Mouse (Mus musculus) heart, postnatal 0 days (tissue): ENCODE measurements around the gene Tldc1. TPM values are rescaled to one million over a fixed set of nuclear protein-coding genes. Genes with fewer than 3 reads are reported as not detected.

Experiments
- ATAC-seq: fragments of 200-750 bp; cut with Nextera tagmentation; 2 replicates; pipeline ENCODE4 v1.8.0; 2017; ENCODE audit warnings: low read depth, moderate number of reproducible peaks, moderate library complexity; ENCODE audit not compliant: insufficient read depth
- DNase-seq: peaks from one replicate; pipeline ENCODE4 v3.0.0-alpha.2; 2016; ENCODE audit warnings: low spot score
- H3K27ac ChIP-seq: fragments of 300-500 bp; sonication (generic); 2 replicates; pipeline ENCODE4 v1.5.1; 2014; ENCODE audit warnings: low read depth, mild to moderate bottlenecking
- H3K27me3 ChIP-seq: fragments of 300-500 bp; sonication (generic); 2 replicates; pipeline ENCODE4 v1.6.1; 2014; ENCODE audit warnings: low read length, mixed read lengths; ENCODE audit not compliant: control insufficient read depth, insufficient read depth
- H3K36me3 ChIP-seq: fragments of 300-500 bp; sonication (generic); replicated peaks from 2 replicates; pipeline ENCODE4 v1.6.1; 2014; ENCODE audit warnings: low read length, mixed read lengths; ENCODE audit not compliant: control insufficient read depth, insufficient read depth
- H3K4me1 ChIP-seq: fragments of 300-500 bp; sonication (generic); 2 replicates; pipeline ENCODE4 v1.6.1; 2014; ENCODE audit warnings: antibody characterized with exemption; ENCODE audit not compliant: control insufficient read depth, insufficient read depth
- H3K4me2 ChIP-seq: fragments of 300-500 bp; sonication (generic); 2 replicates; pipeline ENCODE4 v1.6.1; 2014; ENCODE audit warnings: low read depth, mild to moderate bottlenecking, low read length, moderate library complexity
- H3K4me3 ChIP-seq: fragments of 300-500 bp; sonication (generic); 2 replicates; pipeline ENCODE4 v1.5.1; 2014; ENCODE audit warnings: low read depth, low read length
- H3K9ac ChIP-seq: fragments of 300-500 bp; sonication (generic); replicated peaks from 2 replicates; pipeline ENCODE4 v1.6.1; 2014; ENCODE audit warnings: low read depth, low read length, mixed read lengths
- H3K9me3 ChIP-seq: fragments of 300-500 bp; sonication (generic); replicated peaks from 2 replicates; pipeline ENCODE4 v1.6.1; 2016; ENCODE audit warnings: low read length; ENCODE audit not compliant: control insufficient read depth
- CTCF ChIP-seq: IDR thresholded peaks from 2 replicates; pipeline ENCODE4 v1.5.1; 2016; ENCODE audit warnings: antibody characterized with exemption, control low read depth, low read depth
- EP300 ChIP-seq: IDR thresholded peaks from 2 replicates; pipeline ENCODE4 v1.6.1; 2016; ENCODE audit warnings: antibody characterized with exemption, low read depth
- WGBS: fragments of 180-500 bp; shearing (Covaris S2); extraction: QIAGEN DNeasy Blood & Tissue Kit; methylation state at CpG from one replicate; pipeline ENCODE4 v1.1.7; 2014; 5-methylcytosine and 5-hydroxymethylcytosine counted together
- polyA plus RNA-seq: library from polyadenylated mRNA; unstranded; fragments of >200 nt; fragmentation: Nextera tagmentation; extraction: Ambion mirVana; gene quantifications from 2 replicates; pipeline ENCODE4 v1.2.1, GENCODE M21; 2015
- total RNA-seq: library from RNA; depleted of rRNA; stranded (reverse); fragments of >200 nt; gene quantifications from 2 replicates; pipeline ENCODE4 v1.2.3, GENCODE M21; 2014; ENCODE audit warnings: low replicate concordance

Tldc1 gene
- total and polyA plus RNA-seq, 2 experiments from 2014 or later = 12.1 to 28.6 TPM

GRCm38 (mm10) chr8:119809620-119810019 lies 31.4 kb upstream of the Tldc1 start:
- ATAC-seq (no peak), DNase-seq (no peak)
- 93% methylated on average over 9 of the region's 9 CpGs for WGBS
- Histone ChIP-seq H3K36me3 (no peaks in the 10 kb centered on the region), H3K4me3 (no peak overlapping the region), H3K9ac (no peak overlapping the region), H3K27me3 (no peaks in the 10 kb centered on the region), H3K4me1 (peaks cover 10% of the 10 kb centered on the region; the same call in 1 of the 2 replicates), H3K4me2 (no peak overlapping the region), H3K27ac (no peak overlapping the region), H3K9me3 (no peaks in the 10 kb centered on the region)
- no peak for TF ChIP-seq EP300
- TF ChIP-seq CTCF = no peak

- WGBS = 80% methylated on average over 4 of the region's 4 CpGs
- ATAC-seq = no peak
These were observed 29.5 kb upstream of the Tldc1 start for GRCm38 (mm10) chr8:119807687-119808086.

GRCm38 (mm10) chr8:119806422-119807263 lies 28.4 kb upstream of the Tldc1 start:
- no peak for DNase-seq
- Histone ChIP-seq H3K4me1 (0 out of 2 replicates have a peak, but pooled peaks cover 7% of the 10 kb centered on the region), H3K4me2 (no peak overlapping the region), H3K4me3 (no peak overlapping the region), H3K36me3 (no peaks in the 10 kb centered on the region), H3K9ac (no peak overlapping the region), H3K27ac (no peak overlapping the region; the same call in 1 of the 2 replicates), H3K9me3 (no peaks in the 10 kb centered on the region), H3K27me3 (no peaks in the 10 kb centered on the region)
- TF ChIP-seq EP300 (no peak), CTCF (no peak)
- 52% methylated on average over 14 of the region's 14 CpGs for WGBS
- peak; percentile 22; the same call in 1 of the 2 replicates for ATAC-seq

More at GRCm38 (mm10) chr8:119807687-119808086, 29.5 kb upstream of the Tldc1 start:
- Histone ChIP-seq H3K4me1 (0 out of 2 replicates have a peak, but pooled peaks cover 7% of the 10 kb centered on the region), H3K9me3 (no peaks in the 10 kb centered on the region), H3K4me3 (no peak overlapping the region), H3K4me2 (no peak overlapping the region), H3K27ac (no peak overlapping the region), H3K27me3 (no peaks in the 10 kb centered on the region), H3K36me3 (no peaks in the 10 kb centered on the region), H3K9ac (no peak overlapping the region)
- TF ChIP-seq EP300 = no peak
- TF ChIP-seq CTCF = no peak
- DNase-seq = no peak

- H3K36me3 ChIP-seq = no peaks in the 10 kb centered on the region
- ATAC-seq (no peak), DNase-seq (no peak)
- TF ChIP-seq EP300 (no peak), CTCF (no peak)
- no peak overlapping the region for H3K9ac ChIP-seq
- no peak overlapping the region for H3K27ac ChIP-seq
- 0 out of 2 replicates have a peak, but pooled peaks cover 7% of the 10 kb centered on the region for H3K4me1 ChIP-seq
- 77% methylated on average over 8 of the region's 8 CpGs for WGBS
- H3K4me3 ChIP-seq = no peak overlapping the region
- no peaks in the 10 kb centered on the region for H3K27me3 ChIP-seq
- no peaks in the 10 kb centered on the region for H3K9me3 ChIP-seq
- no peak overlapping the region for H3K4me2 ChIP-seq
These were observed 27.1 kb upstream of the Tldc1 start for GRCm38 (mm10) chr8:119805275-119805674.

GRCm38 (mm10) chr8:119802592-119802991 lies 24.4 kb upstream of the Tldc1 start:
- Histone ChIP-seq H3K4me2 (no peak overlapping the region), H3K27ac (no peak overlapping the region), H3K4me3 (no peak overlapping the region), H3K27me3 (no peaks in the 10 kb centered on the region), H3K9me3 (no peaks in the 10 kb centered on the region), H3K36me3 (no peaks in the 10 kb centered on the region), H3K9ac (no peak overlapping the region), H3K4me1 (0 out of 2 replicates have a peak, but pooled peaks cover 7% of the 10 kb centered on the region)
- DNase-seq = no peak
- 90% methylated on average over 1 of the region's 1 CpGs for WGBS
- no peak for ATAC-seq
- TF ChIP-seq EP300 (no peak), CTCF (peak; percentile 22; the same call in 1 of the 2 replicates)
